Mouse (Mus musculus) intestine, embryonic 14.5 days (tissue): ENCODE results near the gene Tfap2a. TPM values are rescaled to one million over a fixed set of nuclear protein-coding genes. Genes with fewer than 3 reads are reported as not detected.

ENCODE experiments used
- ATAC-seq: fragments of 200-750 bp; cut with Nextera tagmentation; replicated peaks from 2 replicates; pipeline ENCODE4 v1.8.0; 2017; ENCODE audit warnings: low read depth, moderate number of reproducible peaks, moderate TSS enrichment, moderate library complexity; ENCODE audit not compliant: low FRiP score, low TSS enrichment
- DNase-seq: peaks from one replicate; pipeline ENCODE4 v3.0.0-alpha.2; 2018; ENCODE audit warnings: low spot score
- H3K27ac ChIP-seq: fragments of 300-500 bp; sonication (generic); 2 replicates; pipeline ENCODE4 v1.5.1; 2014; ENCODE audit warnings: low read depth, mild to moderate bottlenecking, control low read depth
- H3K27me3 ChIP-seq: fragments of 300-500 bp; sonication (generic); replicated peaks from 2 replicates; pipeline ENCODE4 v1.6.1; 2014; ENCODE audit warnings: low read length, control low read depth; ENCODE audit not compliant: control insufficient read depth, insufficient read depth
- H3K36me3 ChIP-seq: fragments of 300-500 bp; sonication (generic); 2 replicates; pipeline ENCODE4 v1.6.1; 2014; ENCODE audit warnings: low read length, control low read depth; ENCODE audit not compliant: control insufficient read depth, insufficient read depth
- H3K4me1 ChIP-seq: fragments of 300-500 bp; sonication (generic); replicated peaks from 2 replicates; pipeline ENCODE4 v1.6.1; 2014; ENCODE audit warnings: low read length, control low read depth, mixed read lengths; ENCODE audit not compliant: control insufficient read depth, insufficient read depth
- H3K4me2 ChIP-seq: fragments of 300-500 bp; sonication (generic); 2 replicates; pipeline ENCODE4 v1.6.1; 2014; ENCODE audit warnings: low read length
- H3K4me3 ChIP-seq: fragments of 300-500 bp; sonication (generic); 2 replicates; pipeline ENCODE4 v1.5.1; 2014; ENCODE audit warnings: low read depth, low read length, control low read depth, mixed read lengths
- H3K9ac ChIP-seq: fragments of 300-500 bp; sonication (generic); 2 replicates; pipeline ENCODE4 v1.6.1; 2014; ENCODE audit warnings: mild to moderate bottlenecking, low read length
- H3K9me3 ChIP-seq: fragments of 300-500 bp; sonication (generic); 2 replicates; pipeline ENCODE4 v1.6.1; 2016; ENCODE audit warnings: low read length, control low read depth; ENCODE audit not compliant: control insufficient read depth
- WGBS: fragments of 180-500 bp; shearing (Covaris S2); extraction: QIAGEN DNeasy Blood & Tissue Kit; methylation state at CpG from one replicate; pipeline ENCODE4 v1.1.7; 2014; 5-methylcytosine and 5-hydroxymethylcytosine counted together
- polyA plus RNA-seq: library from polyadenylated mRNA; unstranded; fragments of >200 nt; fragmentation: Nextera tagmentation; extraction: Ambion mirVana; gene quantifications from 2 replicates; pipeline ENCODE4 v1.2.1, GENCODE M21; 2014

The Tfap2a gene
- 0.31 and 0.32 TPM in 2 replicates for polyA plus RNA-seq

- Histone ChIP-seq H3K4me1 (0 out of 2 replicates have a peak, but pooled peaks cover 3% of the 10 kb centered on the region), H3K4me3 (no peak within 1 kb of the TSS), H3K9me3 (no peaks in the 10 kb centered on the region), H3K4me2 (no peak within 1 kb of the TSS), H3K9ac (no peak within 1 kb of the TSS), H3K27ac (no peak within 1 kb of the TSS), H3K36me3 (no peaks in the 10 kb centered on the region), H3K27me3 (peaks cover 100% of the 10 kb centered on the region)
- no peak for DNase-seq
- ATAC-seq: peak; percentile 51
- 1% methylated on average over 30 of the region's 30 CpGs for WGBS
Measured at GRCm38 (mm10) chr13:40738196-40738880, at the start of gene Tfap2a. Gene Tfap2a (minus strand): TSS chr13:40738376.

- H3K4me3 ChIP-seq: no peak overlapping the region
- H3K4me2 ChIP-seq: no peak overlapping the region
- ATAC-seq: no peak
- H3K27ac ChIP-seq: no peak overlapping the region
- no peaks in the 10 kb centered on the region for H3K27me3 ChIP-seq
- 50% methylated on average over 8 of the region's 8 CpGs for WGBS
- no peaks in the 10 kb centered on the region for H3K4me1 ChIP-seq
- H3K9me3 ChIP-seq: 0 out of 2 replicates have a peak, but pooled peaks cover 2% of the 10 kb centered on the region
- H3K9ac ChIP-seq: no peak overlapping the region
- DNase-seq: no peak
- H3K36me3 ChIP-seq: no peaks in the 10 kb centered on the region
Measured at GRCm38 (mm10) chr13:40784202-40784771, 46.1 kb upstream of the Tfap2a start.

GRCm38 (mm10) chr13:40757995-40758394, 19.8 kb upstream of the Tfap2a start:
- Histone ChIP-seq H3K9me3 (no peaks in the 10 kb centered on the region), H3K4me2 (no peak overlapping the region), H3K36me3 (no peaks in the 10 kb centered on the region), H3K4me3 (no peak overlapping the region), H3K27me3 (no peaks in the 10 kb centered on the region), H3K27ac (no peak overlapping the region), H3K9ac (no peak overlapping the region), H3K4me1 (no peaks in the 10 kb centered on the region)
- ATAC-seq: no peak
- no peak for DNase-seq

- H3K27me3 ChIP-seq: no peaks in the 10 kb centered on the region
- H3K9me3 ChIP-seq: no peaks in the 10 kb centered on the region
- no peak overlapping the region for H3K4me2 ChIP-seq
- no peaks in the 10 kb centered on the region for H3K36me3 ChIP-seq
- no peak overlapping the region for H3K9ac ChIP-seq
- ATAC-seq: no peak
- no peak for DNase-seq
- WGBS: 70% methylated on average over 7 of the region's 7 CpGs
- no peaks in the 10 kb centered on the region for H3K4me1 ChIP-seq
- H3K4me3 ChIP-seq: no peak overlapping the region
- no peak overlapping the region for H3K27ac ChIP-seq
Measured at GRCm38 (mm10) chr13:40756356-40756755, 18.2 kb upstream of the Tfap2a start.

- no peak for DNase-seq
- no peak overlapping the region for H3K4me2 ChIP-seq
- no peaks in the 10 kb centered on the region for H3K27me3 ChIP-seq
- no peaks in the 10 kb centered on the region for H3K4me1 ChIP-seq
- ATAC-seq: no peak
- no peak overlapping the region for H3K9ac ChIP-seq
- H3K9me3 ChIP-seq: no peaks in the 10 kb centered on the region
- no peaks in the 10 kb centered on the region for H3K36me3 ChIP-seq
- H3K27ac ChIP-seq: no peak overlapping the region
- no peak overlapping the region for H3K4me3 ChIP-seq
- 92% methylated on average over 10 of the region's 10 CpGs for WGBS
Measured at GRCm38 (mm10) chr13:40754091-40754490, 15.9 kb upstream of the Tfap2a start.

GRCm38 (mm10) chr13:40751889-40752288, 13.7 kb upstream of the Tfap2a start:
- 90% methylated on average over 10 of the region's 10 CpGs for WGBS
- DNase-seq (no peak), ATAC-seq (no peak)
- H3K4me2 ChIP-seq: no peak overlapping the region
- no peak overlapping the region for H3K27ac ChIP-seq
- H3K9me3 ChIP-seq: no peaks in the 10 kb centered on the region
- H3K36me3 ChIP-seq: no peaks in the 10 kb centered on the region
- no peak overlapping the region for H3K4me3 ChIP-seq
- H3K9ac ChIP-seq: no peak overlapping the region
- H3K4me1 ChIP-seq: no peaks in the 10 kb centered on the region
- no peaks in the 10 kb centered on the region; the same call in 1 of the 2 replicates for H3K27me3 ChIP-seq

- no peak for ATAC-seq
- H3K9me3 ChIP-seq: peaks cover 6% of the 10 kb centered on the region; the same call in 1 of the 2 replicates
Measured at GRCm38 (mm10) chr13:40749603-40749905, 11.4 kb upstream of the Tfap2a start.

GRCm38 (mm10) chr13:40748785-40749602, 10.8 kb upstream of the Tfap2a start:
- Histone ChIP-seq H3K9ac (no peak overlapping the region), H3K36me3 (no peaks in the 10 kb centered on the region), H3K4me1 (no peaks in the 10 kb centered on the region), H3K4me2 (peak overlapping the region; percentile 38), H3K9me3 (peaks cover 6% of the 10 kb centered on the region; the same call in 1 of the 2 replicates), H3K27ac (no peak overlapping the region), H3K27me3 (peaks cover 27% of the 10 kb centered on the region), H3K4me3 (0 out of 2 replicates have a peak overlapping the region, but pooled peaks have one; percentile 1)
- ATAC-seq: peak; percentile 60; the same call in 1 of the 2 replicates
- peak; percentile 62 for DNase-seq
- WGBS: 14% methylated on average over 16 of the region's 19 CpGs

More at GRCm38 (mm10) chr13:40749603-40749905, 11.4 kb upstream of the Tfap2a start:
- Histone ChIP-seq H3K9ac (no peak overlapping the region), H3K4me3 (0 out of 2 replicates have a peak overlapping the region, but pooled peaks have one; percentile 1), H3K4me1 (no peaks in the 10 kb centered on the region), H3K27me3 (peaks cover 22% of the 10 kb centered on the region), H3K27ac (no peak overlapping the region), H3K36me3 (no peaks in the 10 kb centered on the region), H3K4me2 (peak overlapping the region; percentile 38)
- 60% methylated on average over 9 of the region's 9 CpGs for WGBS
- no peak for DNase-seq
